Mouse (Mus musculus) stomach, embryonic 16.5 days (tissue): ENCODE data around the gene Spag8. TPM values are rescaled to one million over a fixed set of nuclear protein-coding genes. Genes with fewer than 3 reads are reported as not detected.

Experiments used
- ATAC-seq: fragments of 200-750 bp; cut with Nextera tagmentation; 2 replicates; pipeline ENCODE4 v1.8.0; 2017; ENCODE audit warnings: moderate number of reproducible peaks, moderate TSS enrichment; ENCODE audit not compliant: insufficient read depth, low FRiP score
- H3K27ac ChIP-seq: fragments of 300-500 bp; sonication (generic); 2 replicates; pipeline ENCODE4 v1.5.1; 2014; ENCODE audit warnings: low read length
- H3K27me3 ChIP-seq: fragments of 300-500 bp; sonication (generic); 2 replicates; pipeline ENCODE4 v1.6.1; 2014; ENCODE audit warnings: low read length, control low read depth, mixed read lengths; ENCODE audit not compliant: control insufficient read depth, insufficient read depth
- H3K36me3 ChIP-seq: fragments of 300-500 bp; sonication (generic); 2 replicates; pipeline ENCODE4 v1.6.1; 2014; ENCODE audit warnings: low read length; ENCODE audit not compliant: control insufficient read depth, insufficient read depth
- H3K4me1 ChIP-seq: fragments of 300-500 bp; sonication (generic); 2 replicates; pipeline ENCODE4 v1.6.1; 2014; ENCODE audit warnings: low read length, control low read depth, mixed read lengths; ENCODE audit not compliant: control insufficient read depth, insufficient read depth
- H3K4me2 ChIP-seq: fragments of 300-500 bp; sonication (generic); 2 replicates; pipeline ENCODE4 v1.6.1; 2014; ENCODE audit warnings: low read depth, low read length, mixed read lengths
- H3K4me3 ChIP-seq: fragments of 300-500 bp; sonication (generic); replicated peaks from 2 replicates; pipeline ENCODE4 v1.5.1; 2014; ENCODE audit warnings: mild to moderate bottlenecking, low read length
- H3K9ac ChIP-seq: fragments of 300-500 bp; sonication (generic); 2 replicates; pipeline ENCODE4 v1.6.1; 2014; ENCODE audit warnings: low read length
- H3K9me3 ChIP-seq: fragments of 300-500 bp; sonication (generic); replicated peaks from 2 replicates; pipeline ENCODE4 v1.6.1; 2016; ENCODE audit warnings: low read length, control low read depth; ENCODE audit not compliant: control insufficient read depth
- WGBS: fragments of 180-500 bp; shearing (Covaris S2); extraction: QIAGEN DNeasy Blood & Tissue Kit; methylation state at CpG from one replicate; pipeline ENCODE4 v1.1.7; 2014; 5-methylcytosine and 5-hydroxymethylcytosine counted together
- polyA plus RNA-seq: library from polyadenylated mRNA; unstranded; fragments of >200 nt; fragmentation: Nextera tagmentation; extraction: Ambion mirVana; gene quantifications from 2 replicates; pipeline ENCODE4 v1.2.1, GENCODE M21; 2015

Gene Spag8
- polyA plus RNA-seq, 1 experiment from 2014 or later: 1.3 TPM

DNA sequence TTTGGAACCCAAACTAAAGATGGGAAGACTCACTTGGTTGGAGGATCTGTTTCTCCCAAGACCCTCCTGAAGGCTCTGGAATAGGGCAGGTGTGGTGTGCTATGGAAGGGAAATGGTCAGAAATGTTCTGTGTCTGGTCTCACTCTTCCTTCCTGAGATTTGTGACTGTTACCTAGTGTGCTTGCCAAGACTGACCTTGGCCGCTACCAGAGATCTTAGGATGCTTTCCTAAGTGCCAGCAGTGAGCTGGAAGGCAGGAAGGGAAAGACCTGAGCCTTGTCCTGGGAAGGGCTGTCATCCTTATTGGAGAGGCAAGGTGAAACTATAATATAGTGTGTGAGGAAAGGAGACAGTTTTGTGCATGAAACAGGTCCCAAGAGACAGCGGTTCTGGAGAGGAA lies 19.7 kb downstream of the Spag8 start:
- no peak overlapping the region for H3K4me2 ChIP-seq
- no peaks in the 10 kb centered on the region for H3K9me3 ChIP-seq
- H3K9ac ChIP-seq: 0 out of 2 replicates have a peak overlapping the region, but pooled peaks have one; percentile 8
- WGBS: 92% methylated on average over 2 of the region's 2 CpGs
- ATAC-seq: no peak
- no peaks in the 10 kb centered on the region; the same call in 1 of the 2 replicates for H3K27me3 ChIP-seq
- no peak overlapping the region for H3K27ac ChIP-seq
- H3K4me3 ChIP-seq: no peak overlapping the region
- H3K36me3 ChIP-seq: no peaks in the 10 kb centered on the region
- H3K4me1 ChIP-seq: peaks cover 21% of the 10 kb centered on the region; the same call in 1 of the 2 replicates

- Histone ChIP-seq H3K4me3 (no peak overlapping the region), H3K4me2 (0 out of 2 replicates have a peak overlapping the region, but pooled peaks have one; percentile 23), H3K4me1 (peaks cover 21% of the 10 kb centered on the region; the same call in 1 of the 2 replicates), H3K27ac (no peak overlapping the region), H3K27me3 (no peaks in the 10 kb centered on the region; the same call in 1 of the 2 replicates), H3K36me3 (no peaks in the 10 kb centered on the region), H3K9me3 (no peaks in the 10 kb centered on the region), H3K9ac (no peak overlapping the region)
- ATAC-seq: no peak
- WGBS: 79% methylated on average over 8 of the region's 8 CpGs
Observed at GRCm38 (mm10) chr4:43633296-43633695, 20.1 kb downstream of the Spag8 start.

GRCm38 (mm10) chr4:43631956-43632920 lies 21.2 kb downstream of the Spag8 start:
- peaks cover 21% of the 10 kb centered on the region; the same call in 1 of the 2 replicates for H3K4me1 ChIP-seq
- H3K27me3 ChIP-seq: no peaks in the 10 kb centered on the region; the same call in 1 of the 2 replicates
- no peaks in the 10 kb centered on the region for H3K9me3 ChIP-seq
- H3K4me3 ChIP-seq: peak overlapping the region; percentile 64
- 51% methylated on average over 42 of the region's 42 CpGs for WGBS
- H3K27ac ChIP-seq: peak overlapping the region; percentile 73; the same call in 1 of the 2 replicates
- H3K9ac ChIP-seq: peak overlapping the region; percentile 86
- no peaks in the 10 kb centered on the region for H3K36me3 ChIP-seq
- H3K4me2 ChIP-seq: peak overlapping the region; percentile 78
- peak; percentile 12 for ATAC-seq

DNA sequence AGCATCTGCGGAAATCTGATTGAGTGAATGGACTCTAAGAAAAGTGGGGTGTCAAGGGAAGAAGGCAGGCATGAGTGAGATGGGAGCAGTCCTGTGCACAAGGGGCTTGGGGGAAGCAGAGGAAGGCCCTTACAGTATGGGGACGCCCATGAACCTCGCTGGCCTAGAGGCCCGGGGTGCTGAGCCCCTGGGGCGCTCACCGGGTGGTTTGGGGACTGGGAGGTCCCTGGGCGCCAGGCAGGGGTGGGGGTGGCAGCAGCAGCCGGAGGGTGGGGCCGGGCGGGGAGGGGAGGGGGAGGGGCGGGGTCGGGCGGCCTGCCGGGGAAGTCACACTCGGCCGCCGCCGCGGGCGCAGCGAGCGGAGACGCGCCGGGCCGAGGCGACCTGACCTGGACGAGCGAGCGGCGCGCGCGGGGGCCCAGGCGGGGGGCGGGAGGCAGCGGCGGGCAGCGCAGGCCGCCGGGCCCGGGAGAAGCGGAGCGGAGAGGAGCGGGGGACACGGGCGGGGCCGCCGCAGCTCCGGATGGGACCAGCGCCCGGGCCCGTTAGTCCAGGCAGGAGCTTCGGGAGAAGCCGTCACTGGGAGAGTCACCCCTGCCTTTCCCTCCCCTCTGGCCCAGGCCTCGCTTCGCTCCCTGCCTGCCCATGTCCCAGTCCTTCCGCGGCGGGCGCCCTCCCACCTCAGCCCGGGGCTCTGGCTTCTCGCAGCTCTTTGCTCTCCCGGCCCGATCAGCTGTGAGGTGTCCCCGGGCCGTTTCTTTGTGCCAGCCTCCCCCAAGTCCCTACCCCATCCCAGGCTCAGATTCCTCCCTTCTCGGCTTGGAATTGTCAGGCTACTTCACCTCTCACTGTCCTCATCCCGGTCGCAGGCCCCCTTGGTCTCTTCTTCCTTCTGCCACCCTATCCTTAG lies 22.1 kb downstream of the Spag8 start, which contains the start of gene Npr2:
Npr2 (plus strand) TSS at position 890 of the 910 bp plus-strand sequence.
- Histone ChIP-seq H3K4me2 (peak within 1 kb of the TSS; percentile 78), H3K4me1 (peaks cover 21% of the 10 kb centered on the region; the same call in 1 of the 2 replicates), H3K9ac (peak within 1 kb of the TSS; percentile 86), H3K27me3 (no peaks in the 10 kb centered on the region; the same call in 1 of the 2 replicates), H3K36me3 (no peaks in the 10 kb centered on the region), H3K9me3 (no peaks in the 10 kb centered on the region), H3K27ac (peak within 1 kb of the TSS; percentile 73), H3K4me3 (peak within 1 kb of the TSS; percentile 64)
- 1% methylated on average over 52 of the region's 70 CpGs for WGBS
- peak; percentile 62 for ATAC-seq

DNA sequence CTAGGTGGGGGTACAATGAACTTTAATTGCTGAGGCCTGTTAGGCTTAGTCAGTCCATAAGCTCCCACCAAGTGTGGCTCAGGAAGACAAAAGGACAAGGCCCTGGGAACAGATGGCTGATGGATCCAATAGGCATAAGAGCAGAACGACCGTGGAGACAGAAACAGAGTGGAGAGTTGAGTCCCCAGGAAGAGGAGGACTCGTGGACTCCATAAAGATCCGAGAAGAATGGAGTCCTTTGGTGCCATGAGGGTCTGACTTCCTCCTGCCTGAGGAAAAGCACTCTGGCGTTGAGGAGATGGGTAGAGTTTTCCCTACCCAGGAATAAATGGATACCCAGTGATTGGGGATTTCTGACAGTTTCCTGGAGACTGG lies 22.7 kb downstream of the Spag8 start:
- peak overlapping the region; percentile 73 for H3K27ac ChIP-seq
- 32% methylated on average over 5 of the region's 5 CpGs for WGBS
- peak overlapping the region; percentile 64; the same call in 1 of the 2 replicates for H3K4me3 ChIP-seq
- H3K9me3 ChIP-seq: no peaks in the 10 kb centered on the region
- H3K4me2 ChIP-seq: peak overlapping the region; percentile 78
- ATAC-seq: no peak
- H3K4me1 ChIP-seq: peaks cover 21% of the 10 kb centered on the region; the same call in 1 of the 2 replicates
- H3K36me3 ChIP-seq: no peaks in the 10 kb centered on the region
- H3K27me3 ChIP-seq: no peaks in the 10 kb centered on the region; the same call in 1 of the 2 replicates
- peak overlapping the region; percentile 86 for H3K9ac ChIP-seq

- Histone ChIP-seq H3K36me3 (no peaks in the 10 kb centered on the region), H3K4me2 (no peak overlapping the region), H3K4me1 (peaks cover 21% of the 10 kb centered on the region; the same call in 1 of the 2 replicates), H3K4me3 (no peak overlapping the region), H3K9me3 (0 out of 2 replicates have a peak, but pooled peaks cover 5% of the 10 kb centered on the region), H3K9ac (0 out of 2 replicates have a peak overlapping the region, but pooled peaks have one; percentile 18), H3K27ac (no peak overlapping the region; the same call in 1 of the 2 replicates), H3K27me3 (no peaks in the 10 kb centered on the region; the same call in 1 of the 2 replicates)
- 7% methylated on average over 5 of the region's 5 CpGs for WGBS
- peak; percentile 54; the same call in 1 of the 2 replicates for ATAC-seq
Observed at GRCm38 (mm10) chr4:43630030-43630581, 23.3 kb downstream of the Spag8 start.

DNA sequence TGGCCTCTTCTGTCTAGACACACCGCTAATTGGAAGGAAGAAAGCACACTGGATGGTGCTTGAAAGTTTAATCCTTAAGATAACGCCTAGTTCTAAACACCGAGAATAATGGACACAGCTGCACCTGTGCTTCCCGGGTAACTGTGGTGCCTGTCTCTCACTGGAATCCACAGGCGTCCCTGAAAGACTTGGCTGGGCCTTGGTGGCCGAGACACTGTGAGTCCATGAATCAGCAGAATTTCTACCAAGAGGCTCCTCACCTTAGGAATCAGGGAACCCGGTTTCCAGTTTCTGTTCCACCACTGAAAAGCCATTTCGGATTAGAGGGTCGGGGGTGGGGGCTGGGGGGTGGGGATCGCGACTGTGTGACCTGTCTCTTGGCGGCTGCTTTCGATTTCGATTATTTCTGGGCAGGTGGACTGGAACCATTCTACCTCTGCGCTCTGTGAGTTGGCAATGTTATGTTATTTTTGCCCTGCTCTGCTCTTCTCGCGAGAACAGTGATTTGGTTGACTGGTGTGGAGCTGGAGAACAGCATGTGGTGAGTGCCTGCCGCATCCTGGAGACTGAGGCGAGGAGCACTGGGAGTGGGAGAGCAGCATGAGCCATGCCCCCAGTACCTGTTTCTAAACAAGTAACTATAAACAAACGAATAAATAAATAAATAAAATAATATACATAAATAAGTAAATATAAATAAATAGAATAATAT lies 24.1 kb downstream of the Spag8 start:
- no peaks in the 10 kb centered on the region for H3K36me3 ChIP-seq
- no peak overlapping the region for H3K4me2 ChIP-seq
- H3K9ac ChIP-seq: no peak overlapping the region
- peaks cover 21% of the 10 kb centered on the region; the same call in 1 of the 2 replicates for H3K4me1 ChIP-seq
- H3K9me3 ChIP-seq: 0 out of 2 replicates have a peak, but pooled peaks cover 8% of the 10 kb centered on the region
- no peak overlapping the region for H3K27ac ChIP-seq
- ATAC-seq: no peak
- WGBS: 41% methylated on average over 20 of the region's 20 CpGs
- no peak overlapping the region for H3K4me3 ChIP-seq
- no peaks in the 10 kb centered on the region; the same call in 1 of the 2 replicates for H3K27me3 ChIP-seq
